Mouse (Mus musculus) bone marrow, adult 2 months (tissue): Measurements from ENCODE around the gene Mybpc3.

ENCODE experiments used
- CTCF ChIP-seq: fragments of 200-500 bp; IDR thresholded peaks from 2 replicates; pipeline ENCODE4 v1.5.1; 2011; ENCODE audit warnings: low read length, control low read depth; ENCODE audit not compliant: control insufficient read depth, insufficient read depth
- POLR2A ChIP-seq: fragments of 200-500 bp; IDR thresholded peaks from 2 replicates; pipeline ENCODE4 v1.6.1; 2011; ENCODE audit warnings: low read depth, mild to moderate bottlenecking, control low read depth, low read length, borderline replicate concordance; ENCODE audit not compliant: control insufficient read depth

- no peak for TF ChIP-seq CTCF
- TF ChIP-seq POLR2A = no peak
These were observed 1.1 kb downstream of the Mybpc3 start for GRCm38 (mm10) chr2:91119061-91119460.
